In the genomic region with DNA sequence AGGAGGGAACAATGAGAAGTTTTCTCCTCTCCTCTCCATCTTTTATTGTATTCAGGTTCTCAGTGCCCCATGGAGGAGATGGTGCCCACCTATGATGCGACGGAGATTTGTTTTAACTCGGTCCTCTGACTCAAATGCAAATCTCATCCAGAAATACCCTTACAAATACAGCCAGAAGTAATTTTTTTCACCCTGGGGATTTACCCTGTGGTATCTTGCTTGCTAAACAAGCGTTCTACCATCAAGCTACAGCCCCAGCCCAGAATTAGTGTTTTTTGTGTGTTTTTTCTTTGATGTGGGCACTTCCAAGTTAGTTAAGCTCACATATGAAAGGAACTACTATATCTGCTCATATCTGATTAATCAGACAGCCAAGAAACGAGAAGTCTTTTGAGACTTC, we compare ENCODE assay signal across 25 mouse cellular contexts. TPM values are rescaled to one million over a fixed set of nuclear protein-coding genes. Genes with fewer than 3 reads are reported as not detected.
"Had no signal": no experiment of that assay in that cellular context is flagged by ENCODE, and none has a peak within 500 bp of the region (broad histone marks: within the 10 kb centered on the region; RNA-seq: fewer than 3 reads in every experiment).

No protein-coding gene starts in this region.

- H3K4me2 ChIP-seq: liver, embryonic 12.5 days; lung, embryonic 14.5 days; midbrain, embryonic 11.5 days; midbrain, embryonic 15.5 days; neural tube, embryonic 13.5 days had no signal

- H3K9ac ChIP-seq: liver, embryonic 12.5 days; lung, embryonic 14.5 days; midbrain, embryonic 15.5 days; neural tube, embryonic 13.5 days had no signal

- H3K36me3 ChIP-seq: limb, embryonic 10.5 days; liver, embryonic 12.5 days; midbrain, embryonic 15.5 days; neural tube, embryonic 13.5 days had no signal

- H3K4me3 ChIP-seq: limb, embryonic 10.5 days; liver, embryonic 12.5 days; megakaryocyte, embryonic 14.5 days; midbrain, embryonic 15.5 days; neural tube, embryonic 13.5 days had no signal

- H3K4me1 ChIP-seq: limb, embryonic 10.5 days; liver, embryonic 12.5 days; midbrain, embryonic 15.5 days; neural tube, embryonic 13.5 days had no signal

- DNase-seq: kidney, adult 11 months; kidney, adult 9 months; kidney, postnatal 10 days; kidney, postnatal 4 days; lung, embryonic 14.5 days; lung, postnatal 10 days; lung, postnatal 4 days; retina, postnatal 1 day; thymus, adult 2 months; thymus, postnatal 36 days had no signal

- H3K27ac ChIP-seq: limb, embryonic 10.5 days; liver, embryonic 12.5 days; midbrain, embryonic 15.5 days; neural tube, embryonic 13.5 days had no signal

- H3K27me3 ChIP-seq: liver, embryonic 12.5 days; megakaryocyte, embryonic 14.5 days; midbrain, embryonic 15.5 days; neural tube, embryonic 13.5 days had no signal

- H3K9me3 ChIP-seq: limb, embryonic 10.5 days; liver, embryonic 12.5 days; megakaryocyte, embryonic 14.5 days; midbrain, embryonic 15.5 days; neural tube, embryonic 13.5 days had no signal

- ATAC-seq: liver, embryonic 12.5 days; midbrain, embryonic 15.5 days had no signal

RNA-seq across cellular contexts. Expression of a gene that starts 44.9 kb away (rescaled TPM):
- total RNA-seq: layer of hippocampus, adult 8-10 months; layer of hippocampus, postnatal 14 days; left cerebral cortex, adult 18-20 months; left cerebral cortex, postnatal 14 days; monocyte, adult 5-6 weeks had no signal
- polyA plus RNA-seq: limb, embryonic 10.5 days; limb, embryonic 14.5 days; liver, embryonic 12.5 days; liver, embryonic 16.5 days; lung, embryonic 14.5 days; midbrain, embryonic 11.5 days; midbrain, embryonic 15.5 days; neural tube, embryonic 13.5 days; spleen, adult 2 months; stomach, embryonic 14.5 days; thymus, adult 2 months had no signal
